Mouse (Mus musculus) intestine, embryonic 14.5 days (tissue): ENCODE data around the gene Ube2v1. TPM values are rescaled to one million over a fixed set of nuclear protein-coding genes. Genes with fewer than 3 reads are reported as not detected.
"Not testable (repeated sequence)": the region's sequence is repeated elsewhere in the genome, so short reads cannot be mapped to it uniquely, and the experiment has no call there.

ENCODE experiments used
- ATAC-seq: fragments of 200-750 bp; cut with Nextera tagmentation; replicated peaks from 2 replicates; pipeline ENCODE4 v1.8.0; 2017; ENCODE audit warnings: low read depth, moderate number of reproducible peaks, moderate TSS enrichment, moderate library complexity; ENCODE audit not compliant: low FRiP score, low TSS enrichment
- DNase-seq: peaks from one replicate; pipeline ENCODE4 v3.0.0-alpha.2; 2018; ENCODE audit warnings: low spot score
- H3K27ac ChIP-seq: fragments of 300-500 bp; sonication (generic); 2 replicates; pipeline ENCODE4 v1.5.1; 2014; ENCODE audit warnings: low read depth, mild to moderate bottlenecking, control low read depth
- H3K27me3 ChIP-seq: fragments of 300-500 bp; sonication (generic); replicated peaks from 2 replicates; pipeline ENCODE4 v1.6.1; 2014; ENCODE audit warnings: low read length, control low read depth; ENCODE audit not compliant: control insufficient read depth, insufficient read depth
- H3K36me3 ChIP-seq: fragments of 300-500 bp; sonication (generic); 2 replicates; pipeline ENCODE4 v1.6.1; 2014; ENCODE audit warnings: low read length, control low read depth; ENCODE audit not compliant: control insufficient read depth, insufficient read depth
- H3K4me1 ChIP-seq: fragments of 300-500 bp; sonication (generic); replicated peaks from 2 replicates; pipeline ENCODE4 v1.6.1; 2014; ENCODE audit warnings: low read length, control low read depth, mixed read lengths; ENCODE audit not compliant: control insufficient read depth, insufficient read depth
- H3K4me2 ChIP-seq: fragments of 300-500 bp; sonication (generic); 2 replicates; pipeline ENCODE4 v1.6.1; 2014; ENCODE audit warnings: low read length
- H3K4me3 ChIP-seq: fragments of 300-500 bp; sonication (generic); 2 replicates; pipeline ENCODE4 v1.5.1; 2014; ENCODE audit warnings: low read depth, low read length, control low read depth, mixed read lengths
- H3K9ac ChIP-seq: fragments of 300-500 bp; sonication (generic); 2 replicates; pipeline ENCODE4 v1.6.1; 2014; ENCODE audit warnings: mild to moderate bottlenecking, low read length
- H3K9me3 ChIP-seq: fragments of 300-500 bp; sonication (generic); 2 replicates; pipeline ENCODE4 v1.6.1; 2016; ENCODE audit warnings: low read length, control low read depth; ENCODE audit not compliant: control insufficient read depth
- WGBS: fragments of 180-500 bp; shearing (Covaris S2); extraction: QIAGEN DNeasy Blood & Tissue Kit; methylation state at CpG from one replicate; pipeline ENCODE4 v1.1.7; 2014; 5-methylcytosine and 5-hydroxymethylcytosine counted together
- polyA plus RNA-seq: library from polyadenylated mRNA; unstranded; fragments of >200 nt; fragmentation: Nextera tagmentation; extraction: Ambion mirVana; gene quantifications from 2 replicates; pipeline ENCODE4 v1.2.1, GENCODE M21; 2014

Ube2v1 gene
- polyA plus RNA-seq, 1 experiment from 2014 or later = 279 TPM

- 82% methylated on average over 13 of the region's 13 CpGs for WGBS
- Histone ChIP-seq H3K4me1 (no peaks in the 10 kb centered on the region), H3K4me3 (no peak overlapping the region), H3K27me3 (no peaks in the 10 kb centered on the region), H3K27ac (no peak overlapping the region), H3K9me3 (no peaks in the 10 kb centered on the region), H3K4me2 (no peak overlapping the region), H3K9ac (no peak overlapping the region), H3K36me3 (peaks cover 25% of the 10 kb centered on the region; the same call in 1 of the 2 replicates)
- no peak for DNase-seq
- ATAC-seq = no peak
Observed at GRCm38 (mm10) chr2:167622352-167622751, 9.5 kb downstream of the Ube2v1 start.

GRCm38 (mm10) chr2:167621255-167622087 lies 10.4 kb downstream of the Ube2v1 start:
- H3K27ac ChIP-seq = no peak overlapping the region
- H3K9ac ChIP-seq = no peak overlapping the region
- WGBS = 75% methylated on average over 9 of the region's 9 CpGs
- no peak overlapping the region for H3K4me2 ChIP-seq
- H3K4me1 ChIP-seq = no peaks in the 10 kb centered on the region
- DNase-seq (no peak), ATAC-seq (no peak)
- H3K36me3 ChIP-seq = peaks cover 27% of the 10 kb centered on the region
- H3K4me3 ChIP-seq = no peak overlapping the region
- no peaks in the 10 kb centered on the region for H3K9me3 ChIP-seq
- no peaks in the 10 kb centered on the region for H3K27me3 ChIP-seq

GRCm38 (mm10) chr2:167617472-167617871 lies 14.4 kb downstream of the Ube2v1 start:
- Histone ChIP-seq H3K4me1 (no peaks in the 10 kb centered on the region), H3K9me3 (no peaks in the 10 kb centered on the region), H3K4me2 (no peak overlapping the region), H3K27ac (no peak overlapping the region), H3K4me3 (no peak overlapping the region), H3K27me3 (no peaks in the 10 kb centered on the region), H3K36me3 (peaks cover 59% of the 10 kb centered on the region), H3K9ac (no peak overlapping the region)
- WGBS = 76% methylated on average over 4 of the region's 4 CpGs
- no peak for DNase-seq
- ATAC-seq = no peak

DNA sequence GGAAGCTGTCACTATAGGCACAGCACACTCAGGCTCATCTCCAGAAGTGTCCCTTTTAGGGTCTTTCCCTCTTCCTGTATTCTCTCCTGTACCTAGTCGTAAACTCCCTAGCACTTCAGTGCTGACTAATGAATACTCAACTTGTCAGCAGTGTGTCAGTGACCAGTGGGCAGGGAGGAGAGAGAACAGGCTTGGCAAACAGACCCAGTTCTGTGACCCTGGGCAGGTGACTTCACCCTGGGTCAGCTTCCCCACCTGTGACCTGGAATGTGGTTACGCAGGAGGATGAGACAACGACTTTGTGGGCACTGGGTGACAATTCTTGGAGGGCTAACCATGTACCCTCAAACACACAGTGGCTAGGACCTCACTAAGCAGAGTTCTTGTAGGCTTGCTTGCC lies 14.9 kb downstream of the Ube2v1 start:
- H3K27me3 ChIP-seq = no peaks in the 10 kb centered on the region
- H3K9me3 ChIP-seq = no peaks in the 10 kb centered on the region
- ATAC-seq = no peak
- H3K9ac ChIP-seq = no peak overlapping the region
- no peak for DNase-seq
- peaks cover 62% of the 10 kb centered on the region for H3K36me3 ChIP-seq
- 82% methylated on average over 3 of the region's 3 CpGs for WGBS
- no peak overlapping the region for H3K4me3 ChIP-seq
- H3K4me2 ChIP-seq = no peak overlapping the region
- H3K27ac ChIP-seq = no peak overlapping the region
- H3K4me1 ChIP-seq = no peaks in the 10 kb centered on the region

GRCm38 (mm10) chr2:167613335-167613734 lies 18.6 kb downstream of the Ube2v1 start:
- H3K4me1 ChIP-seq, ATAC-seq, H3K4me3 ChIP-seq, H3K27me3 ChIP-seq, H3K27ac ChIP-seq, H3K9ac ChIP-seq, H3K9me3 ChIP-seq, H3K4me2 ChIP-seq, DNase-seq: not testable (repeated sequence)
- H3K36me3 ChIP-seq = peaks cover 80% of the 10 kb centered on the region
- 86% methylated on average over 7 of the region's 7 CpGs for WGBS

- no peak overlapping the region for H3K27ac ChIP-seq
- no peaks in the 10 kb centered on the region for H3K9me3 ChIP-seq
- H3K27me3 ChIP-seq = no peaks in the 10 kb centered on the region
- no peaks in the 10 kb centered on the region for H3K4me1 ChIP-seq
- H3K36me3 ChIP-seq = peaks cover 76% of the 10 kb centered on the region
- H3K4me3 ChIP-seq = no peak overlapping the region
- ATAC-seq = no peak
- H3K4me2 ChIP-seq = no peak overlapping the region
- H3K9ac ChIP-seq = no peak overlapping the region
- no peak for DNase-seq
- 91% methylated on average over 14 of the region's 14 CpGs for WGBS
Observed at GRCm38 (mm10) chr2:167612122-167612521, 19.8 kb downstream of the Ube2v1 start.

DNA sequence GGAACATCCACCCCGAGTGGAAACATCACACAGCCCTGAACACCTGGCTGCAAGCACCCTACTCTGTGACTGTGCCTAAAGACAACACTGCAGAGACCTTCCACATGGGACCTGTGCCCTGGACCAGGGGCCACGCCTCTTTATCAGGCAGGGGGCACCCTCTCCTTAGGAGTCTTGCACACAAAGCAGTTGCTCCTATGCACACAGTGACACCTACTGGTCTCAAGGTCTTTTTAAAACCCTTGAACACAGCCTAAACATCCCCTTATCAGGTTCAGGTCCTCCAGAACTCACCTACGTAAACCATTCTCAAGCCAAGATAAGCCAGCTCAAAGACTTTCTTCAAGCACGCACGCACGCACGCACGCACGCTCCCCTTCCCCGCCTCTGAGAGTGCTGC lies 20.6 kb downstream of the Ube2v1 start:
- no peak for ATAC-seq
- Histone ChIP-seq H3K4me3 (no peak overlapping the region), H3K27me3 (no peaks in the 10 kb centered on the region), H3K27ac (no peak overlapping the region), H3K36me3 (peaks cover 74% of the 10 kb centered on the region), H3K4me2 (no peak overlapping the region), H3K4me1 (no peaks in the 10 kb centered on the region), H3K9me3 (no peaks in the 10 kb centered on the region), H3K9ac (no peak overlapping the region)
- 83% methylated on average over 10 of the region's 10 CpGs for WGBS
- no peak for DNase-seq

DNA sequence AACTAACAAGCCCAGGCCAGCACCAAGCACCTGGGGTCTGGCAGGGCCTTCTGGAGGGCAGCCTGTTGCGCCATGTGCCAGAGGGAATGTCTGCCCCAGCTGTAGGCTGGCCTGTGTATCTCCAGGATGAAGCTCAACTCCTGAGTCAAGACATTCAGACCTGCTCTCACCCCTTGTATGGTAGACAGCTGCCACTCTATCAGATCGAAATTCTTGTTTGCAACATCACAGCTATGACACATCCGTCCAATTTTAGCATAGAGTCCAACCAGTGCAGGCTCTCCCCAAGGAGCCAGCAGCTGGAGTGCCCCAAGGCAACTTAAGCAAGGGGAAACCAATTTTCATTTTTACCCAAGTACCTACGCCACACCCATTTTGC lies 25.2 kb downstream of the Ube2v1 start:
- Histone ChIP-seq H3K4me1 (peaks cover 3% of the 10 kb centered on the region; the same call in 1 of the 2 replicates), H3K9me3 (no peaks in the 10 kb centered on the region), H3K9ac (no peak overlapping the region), H3K4me3 (no peak overlapping the region), H3K27me3 (no peaks in the 10 kb centered on the region), H3K4me2 (no peak overlapping the region), H3K27ac (no peak overlapping the region), H3K36me3 (peaks cover 35% of the 10 kb centered on the region)
- 87% methylated on average over 4 of the region's 4 CpGs for WGBS
- DNase-seq (no peak), ATAC-seq (no peak)
